Mouse (Mus musculus) c-Kit-positive CD71-positive TER-119-positive erythroid progenitor cells, embryonic 14.5 days (primary cell): Measurements from ENCODE around the gene Akr1b8.
"Not testable (repeated sequence)": the region's sequence is repeated elsewhere in the genome, so short reads cannot be mapped to it uniquely, and the experiment has no call there.

Source experiments
- DNase-seq: peaks from one replicate; pipeline ENCODE4 v3.0.0-alpha.2; 2013; ENCODE audit warnings: low spot score

The Akr1b8 gene

GRCm38 (mm10) chr6:34400696-34401095, 46.8 kb downstream of the Akr1b8 start:
- DNase-seq: no peak

GRCm38 (mm10) chr6:34406746-34407145, 52.8 kb downstream of the Akr1b8 start:
- no peak for DNase-seq

GRCm38 (mm10) chr6:34407403-34407802, 53.5 kb downstream of the Akr1b8 start:
- DNase-seq: no peak

- no peak for DNase-seq
Observed at GRCm38 (mm10) chr6:34412023-34412422, 58.1 kb downstream of the Akr1b8 start, which contains the start of gene Akr1b7. Gene Akr1b7, plus strand, starts transcription at chr6:34412334.

- no peak for DNase-seq
Observed at GRCm38 (mm10) chr6:34412688-34413087, 58.8 kb downstream of the Akr1b8 start.

GRCm38 (mm10) chr6:34413386-34413785, 59.5 kb downstream of the Akr1b8 start:
- DNase-seq: not testable (repeated sequence)

GRCm38 (mm10) chr6:34416521-34416920, 62.6 kb downstream of the Akr1b8 start:
- DNase-seq: no peak
